Mouse (Mus musculus): ENCODE results near the gene Gls.
A peak's percentile ranks its signal among the peaks of the same experiment; 100 is the strongest.

The Gls gene

GRCm38 (mm10) chr1:52154890-52155289 lies 78.1 kb downstream of the Gls start:
- DNase-seq, result no peak

DNA sequence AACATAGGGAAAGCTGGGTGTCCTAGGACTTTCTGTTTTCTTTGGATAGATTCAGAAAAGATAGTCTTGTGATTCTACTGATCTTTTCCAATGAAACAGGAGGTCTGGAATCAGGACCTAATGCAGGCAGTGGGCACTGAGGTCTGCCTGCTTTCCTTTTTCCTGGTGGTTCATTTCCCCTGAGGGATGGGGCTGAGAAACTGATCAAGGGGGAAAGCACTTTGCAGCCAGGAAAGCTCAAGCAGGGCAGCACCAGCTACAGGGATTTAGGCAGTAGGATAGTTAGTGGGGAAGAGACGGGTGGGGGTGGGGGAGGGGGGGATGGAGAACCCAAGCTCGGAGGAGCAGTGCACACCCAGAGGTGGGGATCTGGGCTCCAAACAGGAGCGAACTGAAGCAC lies 80.1 kb downstream of the Gls start:
- DNase-seq, result no peak

DNA sequence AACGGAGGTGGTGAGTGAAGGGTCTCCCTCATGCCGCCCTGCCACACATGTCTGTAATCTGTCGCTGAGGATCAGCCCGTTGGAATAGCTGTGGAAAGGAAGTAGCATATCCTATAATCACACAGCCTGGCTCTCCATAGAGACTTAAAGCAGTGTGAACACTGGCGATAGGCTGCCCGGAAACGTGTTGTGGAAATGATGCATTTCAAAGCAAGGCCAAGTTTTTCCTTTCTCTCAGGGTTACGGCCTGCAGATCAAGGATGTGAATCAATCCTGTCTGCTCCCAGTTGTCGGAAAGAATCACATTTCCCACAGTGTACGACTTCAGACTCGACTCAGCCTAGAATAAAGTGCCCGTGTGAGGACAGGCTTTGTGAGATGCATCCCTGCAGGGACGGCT lies 80.7 kb downstream of the Gls start:
- no peak for DNase-seq

DNA sequence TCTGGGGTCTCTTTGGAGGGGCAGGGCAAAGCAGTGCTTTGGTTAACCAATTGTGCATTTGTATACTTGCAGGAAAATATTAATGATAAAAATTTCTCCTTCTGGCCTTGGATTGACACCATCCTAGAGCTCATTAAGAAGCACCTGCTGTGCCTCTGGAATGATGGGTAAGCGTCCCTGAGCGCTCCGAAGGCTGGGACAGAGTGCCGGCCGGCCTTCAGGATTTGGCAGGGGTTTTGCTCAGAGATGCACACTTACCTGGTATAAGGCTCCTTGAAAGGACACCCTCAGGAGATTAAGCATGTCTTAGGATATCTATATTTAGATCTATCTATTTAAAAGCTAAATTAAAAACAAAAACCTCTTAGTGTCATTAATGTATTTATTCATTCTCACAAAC lies 81.9 kb downstream of the Gls start:
- DNase-seq, result no peak

GRCm38 (mm10) chr1:52150676-52151075 lies 82.4 kb downstream of the Gls start:
- DNase-seq, result no peak

- DNase-seq, result peak; percentile 65
Measured at GRCm38 (mm10) chr1:52149934-52150346, 83.1 kb downstream of the Gls start.

- no peak for DNase-seq
Measured at GRCm38 (mm10) chr1:52148696-52149095, 84.3 kb downstream of the Gls start.

GRCm38 (mm10) chr1:52148178-52148577 lies 84.9 kb downstream of the Gls start:
- no peak for DNase-seq

- no peak for DNase-seq
Measured at GRCm38 (mm10) chr1:52147431-52147830, 85.6 kb downstream of the Gls start.

- peak; percentile 76 for DNase-seq
Measured at GRCm38 (mm10) chr1:52146214-52146970, 86.6 kb downstream of the Gls start.

DNA sequence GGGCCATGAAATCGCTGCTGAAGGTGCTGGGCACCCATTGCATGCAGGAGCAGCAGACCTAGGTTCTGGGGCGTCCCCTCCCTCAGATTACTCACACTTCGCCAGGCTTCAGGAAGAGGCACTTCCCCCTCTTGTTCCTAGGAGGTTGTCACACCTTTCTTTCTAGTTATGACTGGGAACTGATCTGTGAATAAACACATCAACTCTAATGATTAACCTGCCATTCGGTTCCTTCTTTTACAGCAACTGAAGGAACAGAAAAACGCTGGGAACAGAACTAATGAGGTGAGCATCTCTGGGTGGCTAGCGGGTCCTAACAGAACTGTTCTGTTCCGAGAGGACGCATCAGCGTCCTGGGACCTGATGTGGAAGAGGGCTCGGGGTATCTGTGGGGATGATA lies 88.1 kb downstream of the Gls start:
- no peak for DNase-seq

GRCm38 (mm10) chr1:52143596-52144156 lies 89.4 kb downstream of the Gls start:
- DNase-seq, result no peak

DNA sequence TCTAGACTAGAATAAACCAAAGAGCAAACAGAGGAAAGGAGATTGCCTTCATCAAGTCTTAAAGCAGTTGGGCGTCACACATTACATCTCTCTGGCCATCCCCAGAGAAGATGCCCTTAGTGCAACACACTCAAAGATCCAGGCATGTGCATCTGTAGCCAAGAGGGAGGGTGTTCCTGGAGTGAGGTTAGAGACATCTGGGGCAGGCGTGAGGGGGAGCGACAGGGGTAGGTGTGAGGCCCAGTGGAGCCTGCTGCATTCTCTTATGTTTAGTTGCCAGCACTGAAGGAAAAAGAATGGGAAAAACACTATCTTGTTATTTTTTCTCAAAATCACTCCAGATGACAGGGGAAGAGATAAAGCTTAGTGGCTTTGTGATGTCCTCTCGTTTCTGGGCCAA lies 89.8 kb downstream of the Gls start:
- DNase-seq, result no peak

- no peak for DNase-seq
Measured at GRCm38 (mm10) chr1:52142117-52142516, 90.9 kb downstream of the Gls start.

GRCm38 (mm10) chr1:52141482-52141881 lies 91.5 kb downstream of the Gls start:
- no peak for DNase-seq

DNA sequence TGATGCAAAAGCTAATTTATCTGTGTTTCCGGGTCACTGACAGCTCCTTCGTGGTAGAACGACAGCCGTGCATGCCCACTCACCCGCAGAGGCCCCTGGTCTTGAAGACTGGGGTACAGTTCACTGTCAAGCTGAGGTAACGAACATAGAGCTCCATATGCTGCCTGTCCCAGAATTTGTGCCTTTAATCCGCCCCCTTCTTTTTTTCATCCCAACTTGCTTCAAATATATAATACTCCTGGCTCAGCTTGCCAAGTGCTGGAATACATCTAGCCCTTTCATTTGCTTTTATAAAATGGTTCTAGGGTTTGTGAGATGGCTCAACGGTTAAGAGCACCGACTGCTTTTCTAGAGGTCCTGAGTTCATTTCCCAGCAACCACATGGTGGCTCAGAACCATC lies 92.5 kb downstream of the Gls start:
- peak; percentile 29 for DNase-seq

- no peak for DNase-seq
Measured at GRCm38 (mm10) chr1:52137292-52137691, 95.7 kb downstream of the Gls start.

DNA sequence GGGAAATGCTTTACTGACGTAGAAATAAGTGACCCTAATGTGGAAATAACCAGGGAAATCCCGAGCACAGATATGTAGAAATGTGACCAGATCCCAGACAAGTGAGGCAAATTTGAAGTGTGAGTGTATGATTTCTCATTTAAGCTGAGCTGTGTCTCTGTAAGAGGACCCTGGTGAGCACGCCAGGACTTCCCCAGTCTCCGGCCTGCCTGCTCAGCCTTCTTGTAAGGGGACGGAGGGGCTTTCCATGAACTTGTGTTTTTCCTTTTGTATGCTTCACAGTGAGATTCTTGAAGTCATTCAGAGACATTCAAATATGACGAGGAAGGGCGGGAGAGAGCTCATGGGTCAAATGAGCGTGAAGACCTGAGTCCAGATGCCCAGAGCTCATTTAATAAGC lies 99.8 kb downstream of the Gls start:
- DNase-seq, result no peak

DNA sequence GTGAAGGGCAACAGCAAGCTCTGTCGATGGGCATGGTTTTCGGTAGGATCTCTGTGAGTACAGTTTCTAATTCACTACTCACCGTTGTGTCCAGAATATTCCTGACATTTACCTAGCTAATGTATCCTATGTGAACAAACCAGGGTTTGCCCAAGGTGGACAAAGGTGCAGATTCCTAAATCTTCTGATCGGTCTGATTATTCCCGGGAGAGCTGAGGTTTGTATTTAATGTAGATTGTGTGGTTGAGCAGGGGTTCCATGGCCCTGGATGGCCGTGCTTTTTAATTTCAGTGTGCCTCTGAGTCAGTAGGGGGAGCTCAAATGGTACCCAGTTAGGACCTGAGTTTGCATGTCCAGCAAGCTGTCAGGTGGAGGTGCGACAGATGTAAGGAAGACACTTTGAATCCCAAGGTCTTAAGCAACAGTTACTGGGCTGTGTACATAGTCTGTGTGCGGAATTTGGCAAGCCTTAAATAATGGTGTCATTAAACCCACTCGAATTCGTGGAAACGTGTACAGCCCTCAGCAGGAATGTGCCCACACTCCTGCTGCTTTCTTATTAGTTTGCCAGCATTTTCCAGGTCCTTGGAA lies 101.2 kb downstream of the Gls start:
- no peak for DNase-seq

- no peak for DNase-seq
Measured at GRCm38 (mm10) chr1:52129794-52130193, 103.2 kb downstream of the Gls start.

DNA sequence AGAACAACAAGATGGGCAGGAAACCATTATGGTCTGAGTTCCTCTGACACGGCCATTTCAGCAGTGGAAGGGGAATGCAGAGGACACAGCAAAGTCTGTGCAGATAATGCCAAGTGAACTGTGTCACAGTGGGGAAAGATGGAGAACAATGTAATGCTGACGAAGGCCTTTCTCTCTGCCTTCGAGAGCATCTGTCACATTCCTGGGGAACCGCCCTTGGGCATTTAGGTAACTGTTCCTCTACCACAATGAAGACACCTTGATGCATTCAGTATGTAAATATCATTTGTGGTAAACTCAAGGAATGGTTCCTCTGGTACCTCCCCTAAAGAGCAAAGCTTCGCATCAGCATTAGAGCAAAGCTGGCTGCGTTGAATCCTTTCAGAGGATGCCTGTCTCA lies 105.7 kb downstream of the Gls start:
- DNase-seq, result no peak

DNA sequence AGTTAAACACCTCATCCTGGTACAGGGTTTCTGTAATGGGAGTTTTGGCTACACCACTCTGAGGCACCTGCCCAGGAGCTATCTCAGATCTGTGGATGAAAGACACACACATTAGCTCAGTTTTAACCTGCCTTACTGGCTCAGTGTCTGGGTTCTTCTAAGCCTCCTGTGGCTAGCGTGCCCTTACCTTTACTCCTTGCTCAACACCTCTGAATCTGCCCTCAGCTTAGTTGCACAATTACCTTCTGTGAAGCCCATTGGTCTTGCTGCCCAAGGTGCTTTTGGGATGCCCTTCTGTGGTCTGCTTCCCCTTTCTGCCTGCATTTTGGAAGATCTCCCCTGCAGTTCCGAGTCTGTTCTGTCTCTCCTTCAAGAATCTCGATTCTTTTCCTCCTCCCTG lies 108.2 kb downstream of the Gls start:
- no peak for DNase-seq

DNA sequence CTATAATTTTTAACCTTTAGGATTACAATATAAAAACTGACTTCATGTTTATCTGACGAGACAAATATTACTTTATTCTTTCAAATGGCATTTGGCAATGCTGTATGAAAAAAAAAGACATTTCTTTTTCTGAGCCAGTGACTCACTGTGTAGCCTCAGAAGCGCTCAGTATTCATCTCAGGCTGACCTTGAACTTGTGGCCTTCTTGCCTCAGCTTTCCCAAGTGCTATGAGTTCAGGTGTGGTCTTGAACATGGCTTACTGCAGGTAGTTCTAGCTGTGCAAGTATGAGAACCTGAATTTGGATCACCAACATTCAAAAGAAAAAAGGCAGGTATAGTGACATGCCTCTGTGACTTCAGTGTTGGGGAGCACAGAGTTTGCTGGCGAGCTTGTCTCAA lies 112.0 kb downstream of the Gls start:
- DNase-seq, result no peak

- DNase-seq, result no peak
Measured at GRCm38 (mm10) chr1:52120191-52120590, 112.8 kb downstream of the Gls start.

- DNase-seq, result no peak
Measured at GRCm38 (mm10) chr1:52119691-52120090, 113.3 kb downstream of the Gls start.

Measured in right cerebral cortex, adult 18-20 months (tissue).